Mouse (Mus musculus) heart, adult 2 months (tissue): ENCODE data around the gene Ccdc162. TPM values are rescaled to one million over a fixed set of nuclear protein-coding genes. Genes with fewer than 3 reads are reported as not detected.

Experiments used
- DNase-seq, 2 experiments: peaks; one replicate each; pipeline ENCODE4 v3.0.0; 2021
- H3K27ac ChIP-seq: fragments of 200-600 bp; 2 replicates; pipeline ENCODE4 v1.8.1; 2022
- H3K27me3 ChIP-seq: fragments of 200-500 bp; 2 replicates; pipeline ENCODE4 v1.6.1; 2012; ENCODE audit warnings: mild to moderate bottlenecking, low read length, inconsistent platforms, mixed read lengths; ENCODE audit not compliant: control insufficient read depth, insufficient read depth
- H3K36me3 ChIP-seq: fragments of 200-500 bp; 2 replicates; pipeline ENCODE4 v1.6.1; 2012; ENCODE audit warnings: low read length, inconsistent platforms; ENCODE audit not compliant: control insufficient read depth, insufficient read depth
- H3K4me1 ChIP-seq: fragments of 200-500 bp; 2 replicates; pipeline ENCODE4 v1.6.1; 2011; ENCODE audit warnings: low read length; ENCODE audit not compliant: control insufficient read depth, insufficient read depth
- H3K4me3 ChIP-seq: fragments of 200-600 bp; 2 replicates; pipeline ENCODE4 v1.8.1; 2022
- H3K79me2 ChIP-seq: fragments of 200-500 bp; replicated peaks from 2 replicates; pipeline ENCODE4 v1.6.1; 2012; ENCODE audit warnings: mild to moderate bottlenecking, inconsistent platforms, low read length, moderate library complexity, mixed read lengths; ENCODE audit not compliant: control insufficient read depth, insufficient read depth
- H3K9ac ChIP-seq: fragments of 200-500 bp; 2 replicates; pipeline ENCODE4 v1.6.1; 2012; ENCODE audit warnings: low read depth, mild to moderate bottlenecking, control low read depth, inconsistent platforms, low read length, mixed read lengths
- CTCF ChIP-seq: fragments of 200-600 bp; IDR thresholded peaks from 2 replicates; pipeline ENCODE4 v1.8.1; 2022; ENCODE audit warnings: antibody characterized with exemption, mild to moderate bottlenecking, moderate library complexity
- EP300 ChIP-seq: fragments of 200-500 bp; IDR thresholded peaks from 2 replicates; pipeline ENCODE4 v1.6.1; 2011; ENCODE audit warnings: low read depth, low read length, control low read depth; ENCODE audit not compliant: insufficient read depth
- POLR2A ChIP-seq: fragments of 200-500 bp; IDR thresholded peaks from 2 replicates; pipeline ENCODE4 v1.6.1; 2011; ENCODE audit warnings: mild to moderate bottlenecking, low read depth, low read length, control low read depth; ENCODE audit not compliant: insufficient read depth
- WGBS: fragments of 180-500 bp; shearing (Covaris S2); methylation state at CpG from one replicate; pipeline ENCODE4 v1.1.7; 2018; 5-methylcytosine and 5-hydroxymethylcytosine counted together
- intact Hi-C: fragments of 180-260 bp; cut with DNase I; formaldehyde crosslinking; loops from one replicate; pipeline ENCODE4 v1.15.1; 2025
- polyA plus RNA-seq: library from polyadenylated mRNA; depleted of rRNA; stranded (reverse); fragments of >200 nt; gene quantifications from 2 replicates; pipeline ENCODE4 v1.2.3, GENCODE M21; 2012
- total RNA-seq, 2 experiments: library from RNA; stranded (reverse); gene quantifications; 2 replicates each; pipeline ENCODE4 v1.2.3; 2021

The Ccdc162 gene
- total and polyA plus RNA-seq, 3 experiments: 0.11 to 0.49 TPM; not detected in 1

DNA sequence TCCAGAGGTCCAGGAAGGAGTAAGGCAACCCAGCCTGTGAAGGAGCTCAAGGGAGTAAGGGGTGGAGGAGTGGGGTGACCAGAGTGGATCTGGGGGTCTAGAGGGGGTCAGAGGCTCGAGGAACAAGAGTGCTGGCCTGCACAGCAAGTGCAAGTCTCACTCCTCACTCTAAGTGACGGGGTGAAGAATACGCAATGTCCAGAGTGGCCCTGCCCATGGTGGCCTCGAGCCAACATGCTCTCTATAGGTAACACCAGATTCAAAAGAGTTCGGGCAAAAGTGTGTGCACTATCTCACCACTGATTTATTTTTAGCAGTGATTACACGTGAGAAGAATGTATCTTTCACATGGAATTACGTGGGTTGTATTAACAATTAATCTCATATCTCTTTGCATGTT lies 63.4 kb downstream of the Ccdc162 start:
- 60% methylated on average over 7 of the region's 7 CpGs for WGBS
- DNase-seq: no peak
- H3K9ac ChIP-seq: no peak overlapping the region

DNA sequence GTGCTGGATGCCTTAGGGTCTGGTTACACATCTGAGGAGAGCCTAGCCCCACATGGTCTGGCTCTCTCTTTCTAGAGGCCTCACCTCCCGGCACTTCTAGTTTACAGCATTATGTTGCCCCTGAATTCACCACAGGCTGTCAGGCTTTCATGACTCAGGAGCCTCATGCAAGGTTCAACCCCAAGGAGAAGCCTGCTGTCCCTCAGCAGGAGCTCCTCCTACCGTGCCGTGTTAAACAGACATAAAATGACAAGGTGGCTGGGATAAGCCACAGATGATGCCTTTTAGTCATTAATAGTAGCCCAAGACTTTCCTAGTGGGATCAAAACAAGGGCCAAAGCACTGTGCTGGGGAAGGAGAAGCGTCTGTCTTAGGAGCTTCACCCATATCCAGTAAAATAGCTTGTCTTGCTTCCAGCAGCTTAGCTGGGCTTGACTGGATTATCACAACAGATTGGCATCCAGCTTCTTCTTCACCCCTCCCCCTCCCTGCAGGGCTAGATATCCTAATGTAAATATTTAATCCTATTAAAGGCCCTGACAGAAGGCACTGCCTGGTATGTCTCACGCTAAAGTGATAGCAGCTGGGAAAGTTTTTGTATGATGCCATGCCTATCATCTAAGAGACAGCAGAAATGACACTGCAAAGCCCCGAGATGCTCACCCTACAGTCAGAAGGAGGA lies 64.2 kb downstream of the Ccdc162 start:
- intact Hi-C loops: no loop called here
- H3K36me3 ChIP-seq: no peaks in the 10 kb centered on the region
- WGBS: 41% methylated on average over 6 of the region's 6 CpGs
- DNase-seq: no peak
- H3K79me2 ChIP-seq: no peaks in the 10 kb centered on the region
- TF ChIP-seq POLR2A (no peak), CTCF (no peak), EP300 (no peak)
- no peak overlapping the region for H3K27ac ChIP-seq
- no peaks in the 10 kb centered on the region for H3K27me3 ChIP-seq
- H3K4me3 ChIP-seq: no peak overlapping the region
- no peak overlapping the region for H3K9ac ChIP-seq
- no peaks in the 10 kb centered on the region for H3K4me1 ChIP-seq

More for the DNA sequence above, 63.4 kb downstream of the Ccdc162 start:
- Histone ChIP-seq H3K4me3 (no peak overlapping the region), H3K36me3 (no peaks in the 10 kb centered on the region), H3K27me3 (no peaks in the 10 kb centered on the region), H3K27ac (no peak overlapping the region), H3K79me2 (no peaks in the 10 kb centered on the region), H3K4me1 (no peaks in the 10 kb centered on the region)
- intact Hi-C loops: no loop called here
- TF ChIP-seq CTCF (no peak), EP300 (no peak), POLR2A (no peak)

DNA sequence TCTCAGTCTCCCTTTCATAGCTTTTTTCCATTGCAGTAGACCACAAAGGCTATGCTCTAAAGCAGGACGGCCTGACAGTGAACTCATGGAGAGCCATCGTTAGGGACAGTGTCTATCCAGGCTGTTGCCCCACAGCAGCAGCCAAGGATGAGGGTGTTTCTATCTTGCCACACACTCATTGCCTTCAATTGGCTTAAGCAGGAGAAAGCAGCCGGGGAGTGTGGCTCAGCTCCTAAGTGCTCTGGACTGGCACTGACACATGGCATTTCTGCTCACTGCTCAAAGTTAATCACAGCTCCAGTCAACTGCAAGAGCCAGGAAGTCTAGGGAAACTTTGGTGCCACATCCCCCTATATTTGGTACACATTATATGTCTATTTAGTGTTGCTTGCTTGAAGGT lies 64.9 kb downstream of the Ccdc162 start:
- Histone ChIP-seq H3K36me3 (no peaks in the 10 kb centered on the region), H3K4me3 (no peak overlapping the region), H3K27ac (no peak overlapping the region), H3K4me1 (no peaks in the 10 kb centered on the region), H3K79me2 (no peaks in the 10 kb centered on the region), H3K27me3 (no peaks in the 10 kb centered on the region), H3K9ac (no peak overlapping the region)
- intact Hi-C loops: no loop called here
- no peak for DNase-seq
- TF ChIP-seq POLR2A: no peak
- no peak for TF ChIP-seq CTCF
- no peak for TF ChIP-seq EP300
- 89% methylated on average over 3 of the region's 3 CpGs for WGBS

DNA sequence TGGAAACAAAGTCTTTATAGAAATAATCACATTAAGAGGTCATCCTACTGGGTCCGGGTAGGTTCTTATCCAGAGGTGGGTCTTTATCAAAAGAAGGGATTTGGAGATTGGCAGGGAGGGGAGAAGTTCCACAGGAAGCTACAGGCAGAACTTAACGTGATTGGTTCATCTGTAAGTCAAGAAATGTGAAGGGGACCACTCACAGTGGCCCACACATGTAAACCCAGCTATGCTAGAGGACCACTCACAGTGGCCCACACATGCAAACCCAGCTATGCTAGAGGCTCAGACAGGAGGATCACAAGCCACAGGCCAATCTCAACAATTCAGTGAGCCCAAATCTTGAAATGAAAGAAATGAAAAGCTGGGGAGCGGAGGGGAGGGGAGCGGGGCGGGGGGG lies 67.2 kb downstream of the Ccdc162 start:
- no peak overlapping the region for H3K9ac ChIP-seq
- WGBS: 70% methylated on average over 4 of the region's 5 CpGs
- H3K4me3 ChIP-seq: no peak overlapping the region
- H3K36me3 ChIP-seq: no peaks in the 10 kb centered on the region
- H3K4me1 ChIP-seq: no peaks in the 10 kb centered on the region
- H3K79me2 ChIP-seq: no peaks in the 10 kb centered on the region
- H3K27ac ChIP-seq: no peak overlapping the region
- intact Hi-C loops: no loop called here
- TF ChIP-seq EP300 (no peak), CTCF (no peak), POLR2A (no peak)
- H3K27me3 ChIP-seq: no peaks in the 10 kb centered on the region
- DNase-seq: no peak

DNA sequence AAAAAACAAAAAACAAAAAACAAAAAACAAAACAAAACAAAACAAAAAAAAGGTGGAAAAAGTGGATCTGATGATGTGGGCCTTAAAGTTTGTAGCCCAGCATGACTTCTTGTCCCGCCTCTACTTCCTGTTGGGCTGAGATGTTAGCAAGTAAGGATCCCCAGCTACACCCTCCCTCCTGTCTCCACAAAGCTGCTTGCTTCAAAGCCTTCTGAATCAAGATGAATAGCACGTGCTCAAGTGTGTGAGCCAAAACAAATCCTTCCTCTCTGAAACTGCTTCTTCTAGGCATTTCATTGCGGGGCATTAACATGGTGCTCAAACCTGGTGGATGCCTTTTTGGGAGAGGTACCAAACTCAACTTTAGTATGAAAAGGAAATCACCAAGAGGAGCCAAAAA lies 77.7 kb downstream of the Ccdc162 start:
- no peaks in the 10 kb centered on the region for H3K79me2 ChIP-seq
- no peak overlapping the region for H3K9ac ChIP-seq
- DNase-seq: no peak
- H3K27ac ChIP-seq: no peak overlapping the region
- no peak overlapping the region for H3K4me3 ChIP-seq
- TF ChIP-seq CTCF (no peak), POLR2A (no peak), EP300 (no peak)
- no peaks in the 10 kb centered on the region for H3K27me3 ChIP-seq
- 61% methylated on average over 3 of the region's 3 CpGs for WGBS
- no peaks in the 10 kb centered on the region for H3K36me3 ChIP-seq
- intact Hi-C loops: no loop called here
- no peaks in the 10 kb centered on the region for H3K4me1 ChIP-seq

DNA sequence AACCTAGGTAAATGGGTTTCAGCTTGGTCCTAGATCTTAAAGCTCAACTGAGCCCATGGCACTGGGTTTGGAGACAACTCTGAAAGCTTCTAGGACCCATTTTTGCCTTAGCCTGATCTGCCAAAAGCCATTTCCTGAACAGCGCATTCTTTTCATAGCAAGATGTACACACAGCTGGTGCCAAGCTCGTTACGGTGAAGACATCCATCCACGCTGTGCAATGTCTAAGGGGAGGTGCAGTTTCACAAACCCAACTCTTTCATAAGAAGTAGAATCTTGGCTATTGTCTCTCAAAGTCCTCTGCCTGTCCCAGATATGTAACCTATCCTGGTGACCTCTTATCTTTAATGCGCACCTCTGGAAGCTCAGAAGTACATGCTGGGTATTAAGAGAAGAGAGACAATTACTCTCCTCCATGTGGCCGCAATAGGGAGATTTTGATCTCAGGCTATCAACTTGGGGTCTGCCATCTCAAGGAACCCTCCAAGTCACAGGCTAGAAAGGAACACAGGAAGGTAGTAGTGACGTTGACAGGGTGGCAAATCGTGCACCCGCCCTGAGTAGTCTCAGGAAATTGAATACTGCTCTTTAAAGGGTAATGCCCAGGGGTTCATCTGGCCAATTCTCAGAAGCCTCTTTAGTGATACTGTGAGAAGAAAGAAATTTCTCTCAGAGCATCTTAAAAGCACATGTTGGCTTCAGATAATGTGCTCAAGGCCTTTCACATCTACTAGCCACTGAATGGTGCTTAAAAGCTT lies 81.0 kb downstream of the Ccdc162 start:
- no peak for DNase-seq
- Histone ChIP-seq H3K27ac (no peak overlapping the region), H3K4me3 (no peak overlapping the region), H3K36me3 (no peaks in the 10 kb centered on the region), H3K79me2 (no peaks in the 10 kb centered on the region), H3K4me1 (no peaks in the 10 kb centered on the region), H3K9ac (no peak overlapping the region), H3K27me3 (no peaks in the 10 kb centered on the region)
- intact Hi-C loops: no loop called here
- 60% methylated on average over 9 of the region's 9 CpGs for WGBS
- TF ChIP-seq EP300 (no peak), POLR2A (no peak), CTCF (no peak)
